Mouse (Mus musculus): ENCODE data around the gene Thsd4. TPM values are rescaled to one million over a fixed set of nuclear protein-coding genes. Genes with fewer than 3 reads are reported as not detected.

The Thsd4 gene
- polyA plus RNA-seq, 1 experiment = 0.97 TPM

GRCm38 (mm10) chr9:60052415-60052814 is 469.4 kb downstream of the Thsd4 start:
- no peak for TF ChIP-seq POLR2A (IDR thresholded peaks at IDR 0.05; ENCODE audit: borderline replicate concordance, control insufficient read depth, low read depth, low read length)
- TF ChIP-seq CTCF (IDR thresholded peaks at IDR 0.05; ENCODE audit: control insufficient read depth, insufficient read depth, low read length) = peak; percentile 17; the same call in 1 of the 2 replicates
- WGBS = 73% methylated on average over 4 of the region's 4 CpGs
- Histone ChIP-seq H3K4me3 (replicated peaks; ENCODE audit: control insufficient read depth, low read depth, low read length) (no peak overlapping the region), H3K27ac (ENCODE audit: control insufficient read depth, insufficient read depth, low read depth, low read length, poor library complexity) (no peak overlapping the region), H3K4me1 (ENCODE audit: control insufficient read depth, insufficient read depth, low read length) (no peaks in the 10 kb centered on the region)

GRCm38 (mm10) chr9:60043175-60043574 is 478.7 kb downstream of the Thsd4 start:
- TF ChIP-seq POLR2A (IDR thresholded peaks at IDR 0.05; ENCODE audit: borderline replicate concordance, control insufficient read depth, low read depth, low read length) = no peak
- no peak for TF ChIP-seq CTCF (IDR thresholded peaks at IDR 0.05; ENCODE audit: control insufficient read depth, insufficient read depth, low read length)
- Histone ChIP-seq H3K27ac (ENCODE audit: control insufficient read depth, insufficient read depth, low read depth, low read length, poor library complexity) (no peak overlapping the region), H3K4me3 (replicated peaks; ENCODE audit: control insufficient read depth, low read depth, low read length) (no peak overlapping the region), H3K4me1 (ENCODE audit: control insufficient read depth, insufficient read depth, low read length) (no peaks in the 10 kb centered on the region)
- WGBS = 55% methylated on average over 1 of the region's 1 CpGs

- 73% methylated on average over 4 of the region's 4 CpGs for WGBS
- Histone ChIP-seq H3K4me1 (ENCODE audit: control insufficient read depth, insufficient read depth, low read length) (no peaks in the 10 kb centered on the region), H3K27ac (ENCODE audit: control insufficient read depth, insufficient read depth, low read depth, low read length, poor library complexity) (no peak overlapping the region), H3K4me3 (replicated peaks; ENCODE audit: control insufficient read depth, low read depth, low read length) (no peak overlapping the region)
- TF ChIP-seq CTCF (IDR thresholded peaks at IDR 0.05; ENCODE audit: control insufficient read depth, insufficient read depth, low read length) = no peak
- TF ChIP-seq POLR2A (IDR thresholded peaks at IDR 0.05; ENCODE audit: borderline replicate concordance, control insufficient read depth, low read depth, low read length) = no peak
Observed at GRCm38 (mm10) chr9:60034883-60035282, 487.0 kb downstream of the Thsd4 start.

- WGBS = 78% methylated on average over 4 of the region's 4 CpGs
- TF ChIP-seq CTCF (IDR thresholded peaks at IDR 0.05; ENCODE audit: control insufficient read depth, insufficient read depth, low read length) (no peak), POLR2A (IDR thresholded peaks at IDR 0.05; ENCODE audit: borderline replicate concordance, control insufficient read depth, low read depth, low read length) (no peak)
- H3K4me1 ChIP-seq (ENCODE audit: control insufficient read depth, insufficient read depth, low read length) = no peaks in the 10 kb centered on the region
- no peak overlapping the region for H3K4me3 ChIP-seq (replicated peaks; ENCODE audit: control insufficient read depth, low read depth, low read length)
- H3K27ac ChIP-seq (ENCODE audit: control insufficient read depth, insufficient read depth, low read depth, low read length, poor library complexity) = no peak overlapping the region
Observed at GRCm38 (mm10) chr9:60027234-60027633, 494.6 kb downstream of the Thsd4 start.

GRCm38 (mm10) chr9:60026795-60027194 is 495.1 kb downstream of the Thsd4 start:
- no peak for TF ChIP-seq CTCF (IDR thresholded peaks at IDR 0.05; ENCODE audit: control insufficient read depth, insufficient read depth, low read length)
- TF ChIP-seq POLR2A (IDR thresholded peaks at IDR 0.05; ENCODE audit: borderline replicate concordance, control insufficient read depth, low read depth, low read length) = no peak
- Histone ChIP-seq H3K4me3 (replicated peaks; ENCODE audit: control insufficient read depth, low read depth, low read length) (no peak overlapping the region), H3K27ac (ENCODE audit: control insufficient read depth, insufficient read depth, low read depth, low read length, poor library complexity) (no peak overlapping the region), H3K4me1 (ENCODE audit: control insufficient read depth, insufficient read depth, low read length) (no peaks in the 10 kb centered on the region)
- WGBS = 29% methylated on average over 2 of the region's 2 CpGs

GRCm38 (mm10) chr9:60025919-60026318 is 495.9 kb downstream of the Thsd4 start:
- TF ChIP-seq CTCF (IDR thresholded peaks at IDR 0.05; ENCODE audit: control insufficient read depth, insufficient read depth, low read length) (no peak), POLR2A (IDR thresholded peaks at IDR 0.05; ENCODE audit: borderline replicate concordance, control insufficient read depth, low read depth, low read length) (no peak)
- no peaks in the 10 kb centered on the region for H3K4me1 ChIP-seq (ENCODE audit: control insufficient read depth, insufficient read depth, low read length)
- WGBS = 83% methylated on average over 6 of the region's 6 CpGs
- no peak overlapping the region for H3K27ac ChIP-seq (ENCODE audit: control insufficient read depth, insufficient read depth, low read depth, low read length, poor library complexity)
- H3K4me3 ChIP-seq (replicated peaks; ENCODE audit: control insufficient read depth, low read depth, low read length) = no peak overlapping the region

- no peak overlapping the region for H3K4me3 ChIP-seq (replicated peaks; ENCODE audit: control insufficient read depth, low read depth, low read length)
- TF ChIP-seq CTCF (IDR thresholded peaks at IDR 0.05; ENCODE audit: control insufficient read depth, insufficient read depth, low read length) (no peak), POLR2A (IDR thresholded peaks at IDR 0.05; ENCODE audit: borderline replicate concordance, control insufficient read depth, low read depth, low read length) (no peak)
- no peak overlapping the region for H3K27ac ChIP-seq (ENCODE audit: control insufficient read depth, insufficient read depth, low read depth, low read length, poor library complexity)
- H3K4me1 ChIP-seq (ENCODE audit: control insufficient read depth, insufficient read depth, low read length) = no peaks in the 10 kb centered on the region
- WGBS = 51% methylated on average over 5 of the region's 5 CpGs
Observed at GRCm38 (mm10) chr9:60024971-60025370, 496.9 kb downstream of the Thsd4 start.

- WGBS = 55% methylated on average over 5 of the region's 5 CpGs
- no peaks in the 10 kb centered on the region for H3K4me1 ChIP-seq (ENCODE audit: control insufficient read depth, insufficient read depth, low read length)
- H3K27ac ChIP-seq (ENCODE audit: control insufficient read depth, insufficient read depth, low read depth, low read length, poor library complexity) = no peak overlapping the region
- H3K4me3 ChIP-seq (replicated peaks; ENCODE audit: control insufficient read depth, low read depth, low read length) = no peak overlapping the region
- TF ChIP-seq CTCF (IDR thresholded peaks at IDR 0.05; ENCODE audit: control insufficient read depth, insufficient read depth, low read length) (no peak), POLR2A (IDR thresholded peaks at IDR 0.05; ENCODE audit: borderline replicate concordance, control insufficient read depth, low read depth, low read length) (no peak)
Observed at GRCm38 (mm10) chr9:60024545-60024944, 497.3 kb downstream of the Thsd4 start.

- no peak overlapping the region for H3K4me3 ChIP-seq (replicated peaks; ENCODE audit: control insufficient read depth, low read depth, low read length)
- H3K27ac ChIP-seq (ENCODE audit: control insufficient read depth, insufficient read depth, low read depth, low read length, poor library complexity) = no peak overlapping the region
- H3K4me1 ChIP-seq (ENCODE audit: control insufficient read depth, insufficient read depth, low read length) = no peaks in the 10 kb centered on the region
- 82% methylated on average over 3 of the region's 3 CpGs for WGBS
- TF ChIP-seq POLR2A (IDR thresholded peaks at IDR 0.05; ENCODE audit: borderline replicate concordance, control insufficient read depth, low read depth, low read length) (no peak), CTCF (IDR thresholded peaks at IDR 0.05; ENCODE audit: control insufficient read depth, insufficient read depth, low read length) (no peak)
Observed at GRCm38 (mm10) chr9:60022331-60022730, 499.5 kb downstream of the Thsd4 start.
